Mouse (Mus musculus): ENCODE data around the gene Olfr596.
"Not testable (repeated sequence)": the region's sequence is repeated elsewhere in the genome, so short reads cannot be mapped to it uniquely, and the experiment has no call there.

The Olfr596 gene

GRCm38 (mm10) chr7:103305348-103305747, at the start of gene Olfr596:
Gene Olfr596, plus strand, starts transcription at chr7:103305648.
- not testable (repeated sequence) for DNase-seq (ENCODE audit: inconsistent age in 2 of 2, low spot score in 1 of 2)

GRCm38 (mm10) chr7:103316015-103316414, 10.6 kb downstream of the Olfr596 start, which contains the start of gene Olfr597:
Gene Olfr597, plus strand, starts transcription at chr7:103316315.
- DNase-seq (ENCODE audit: inconsistent age in 2 of 2, low spot score in 1 of 2), result not testable (repeated sequence)

- DNase-seq (ENCODE audit: inconsistent age in 2 of 2, low spot score in 1 of 2), result no peak
Observed at GRCm38 (mm10) chr7:103323268-103323667, 17.8 kb downstream of the Olfr596 start, which contains the start of gene Olfr598. Gene Olfr598, plus strand, starts transcription at chr7:103323568.

GRCm38 (mm10) chr7:103335617-103336016, 30.2 kb downstream of the Olfr596 start, which contains the start of gene Olfr599:
Gene Olfr599, plus strand, starts transcription at chr7:103335917.
- DNase-seq (ENCODE audit: inconsistent age in 2 of 2, low spot score in 1 of 2), result no peak

GRCm38 (mm10) chr7:103349569-103349968, 44.1 kb downstream of the Olfr596 start, which contains the start of gene Olfr600:
Gene Olfr600, minus strand, starts transcription at chr7:103349669.
- no peak for DNase-seq (ENCODE audit: inconsistent age in 2 of 2, low spot score in 1 of 2)
